Mouse (Mus musculus) lung, adult 2 months (tissue): ENCODE measurements at regions not wholly inside any gene's neighbourhood (a gene's known extent, or its start where the extent isn't known, plus 50 kb on each side); places are given as distances from the start of the nearest gene placed in this dataset.

Experiments
- CTCF ChIP-seq: fragments of 200-500 bp; IDR thresholded peaks from 2 replicates; pipeline ENCODE4 v1.5.1; 2011; ENCODE audit warnings: mild to moderate bottlenecking, low read length, control low read depth; ENCODE audit not compliant: insufficient read depth
- POLR2A ChIP-seq: fragments of 200-500 bp; IDR thresholded peaks from 2 replicates; pipeline ENCODE4 v1.6.1; 2011; ENCODE audit warnings: low read depth, mild to moderate bottlenecking, control low read depth, low read length, borderline replicate concordance; ENCODE audit errors: extremely low read depth

- TF ChIP-seq CTCF (no peak), POLR2A (no peak)
These were observed 144.4 kb downstream of the Tbc1d30 start for GRCm38 (mm10) chr10:121206743-121207039.
